Mouse (Mus musculus): ENCODE measurements at regions not wholly inside any gene's neighbourhood (a gene's known extent, or its start where the extent isn't known, plus 50 kb on each side); places are given as distances from the start of the nearest gene placed in this dataset.

DNA sequence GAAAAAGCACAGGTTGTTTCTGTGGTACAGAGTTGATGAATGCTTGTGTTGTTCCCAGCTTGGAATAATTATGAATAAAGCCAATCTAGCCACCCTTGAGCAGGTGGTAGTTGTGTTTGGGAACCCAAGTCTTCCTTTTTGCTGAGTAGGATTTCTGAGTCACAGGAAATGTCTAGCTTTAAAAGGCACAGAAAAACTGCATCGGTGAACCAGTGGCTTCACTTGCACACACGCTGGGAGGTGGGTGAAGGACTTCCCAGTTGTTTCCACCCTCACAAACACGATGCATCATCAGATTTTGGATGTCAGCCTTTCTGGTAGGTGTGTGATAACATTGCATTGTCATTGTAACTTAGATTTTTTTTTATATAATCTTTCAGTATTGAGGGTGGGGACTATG, 322.9 kb upstream of the Slco3a1 start:
- peak; percentile 59 for ATAC-seq (ENCODE audit: low TSS enrichment)

DNA sequence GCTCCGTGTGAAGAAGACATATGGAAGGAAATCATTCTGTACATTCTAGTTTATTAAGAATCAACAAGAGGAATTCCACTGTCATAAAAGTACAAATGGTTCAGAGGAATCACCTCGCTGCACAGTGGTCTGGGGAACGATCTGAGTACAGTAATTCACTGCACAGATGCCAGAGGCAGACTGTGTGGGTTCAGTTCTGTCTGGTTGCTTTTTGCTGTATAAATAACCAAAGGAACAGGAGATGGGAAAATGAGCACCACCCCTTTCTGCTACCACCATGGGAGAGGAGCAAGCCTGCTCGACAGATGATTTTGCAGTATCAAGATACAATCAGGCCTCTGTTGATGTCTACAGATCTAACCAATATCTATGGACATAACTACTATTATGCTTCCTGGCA, 322.1 kb upstream of the Slco3a1 start:
- ATAC-seq (ENCODE audit: low TSS enrichment): peak; percentile 82; the same call in 1 of the 2 replicates

DNA sequence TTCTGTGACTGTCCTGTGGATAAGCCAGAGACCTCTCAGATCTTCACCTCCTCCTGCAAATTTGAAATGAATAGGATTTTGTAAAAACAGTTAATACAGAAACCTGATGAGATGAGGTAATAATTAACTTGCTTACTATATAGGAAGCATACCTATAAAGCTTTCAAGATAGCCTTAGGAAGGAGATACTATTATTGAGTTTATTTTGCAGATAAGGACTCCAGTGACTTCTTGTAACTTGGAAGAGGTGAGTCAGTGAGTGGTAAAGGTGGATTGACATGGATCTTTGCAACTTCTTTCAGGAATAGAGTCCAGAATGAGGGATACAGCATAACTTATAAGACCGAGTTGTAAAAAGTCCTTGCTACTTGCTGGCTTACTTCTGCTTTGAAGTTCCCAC, 315.7 kb upstream of the Slco3a1 start:
- ATAC-seq (ENCODE audit: low TSS enrichment): no peak

DNA sequence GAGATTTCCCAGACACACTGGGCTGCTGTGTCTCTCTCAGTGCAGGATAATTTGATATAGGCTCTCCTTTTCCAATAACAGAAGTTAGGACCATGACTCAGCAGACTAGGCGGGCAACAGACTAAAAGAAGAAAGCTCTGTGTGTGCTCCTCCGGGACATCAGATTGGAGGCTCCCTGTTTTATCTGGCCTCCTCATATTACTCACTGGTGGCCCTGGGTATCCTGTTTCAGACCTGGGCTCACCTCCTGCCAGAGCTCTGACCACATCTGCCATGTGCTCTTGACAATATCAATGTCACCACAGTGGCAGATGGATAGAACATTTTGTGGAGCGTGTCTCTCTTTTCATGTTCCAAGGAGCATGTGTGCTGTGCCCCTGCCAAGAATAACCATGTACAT, 308.1 kb upstream of the Slco3a1 start:
- no peak for ATAC-seq (ENCODE audit: low TSS enrichment)

DNA sequence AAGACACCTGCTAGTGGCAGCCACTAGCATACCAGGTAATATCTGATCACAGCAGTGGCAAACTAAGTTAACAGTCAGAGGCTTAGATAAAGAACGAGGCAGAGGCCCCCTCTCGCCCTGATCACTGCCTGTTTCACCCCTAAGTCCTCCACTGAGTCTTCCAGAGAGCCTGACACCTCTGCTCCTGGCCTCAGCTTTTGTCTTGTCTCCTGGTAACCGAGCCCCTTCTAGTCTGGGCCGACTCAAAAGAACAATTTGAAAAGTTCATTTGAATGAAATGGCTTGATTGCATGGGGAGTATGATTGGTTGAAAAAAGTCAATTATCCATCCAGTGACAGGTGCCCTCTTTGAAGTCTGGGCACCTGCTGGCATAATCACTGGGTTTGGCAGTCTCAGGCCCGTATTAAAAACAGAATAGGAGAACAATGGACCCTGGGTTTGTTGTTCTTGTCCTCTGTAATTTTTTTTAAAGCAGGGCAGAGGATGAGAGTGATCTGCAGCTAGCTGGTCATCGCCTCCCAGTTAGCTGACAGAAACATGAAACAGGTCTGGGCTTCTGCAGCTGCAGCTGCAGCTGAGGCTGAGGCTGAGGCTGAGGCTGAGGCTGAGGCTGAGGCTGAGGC, 289.8 kb upstream of the Slco3a1 start:
- no peak for ATAC-seq (ENCODE audit: low TSS enrichment)

DNA sequence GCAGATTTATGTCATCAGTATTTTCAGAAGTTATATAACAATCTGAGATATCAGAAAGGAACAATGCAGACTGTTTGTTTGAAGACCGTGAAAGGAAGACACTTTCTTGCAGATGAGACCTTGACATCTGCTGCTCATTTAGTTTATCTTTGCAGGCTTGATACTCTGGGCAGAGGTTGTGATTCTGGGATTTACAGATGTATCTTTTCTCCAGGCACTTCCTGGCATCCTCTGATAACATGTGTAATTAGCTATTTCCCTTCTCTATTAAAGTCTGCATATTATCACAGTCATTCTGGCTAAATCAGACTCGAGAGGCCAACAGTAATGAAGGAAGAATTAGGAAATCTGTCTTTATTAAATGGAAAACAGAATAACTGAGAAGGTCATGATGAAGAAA, 268.7 kb upstream of the Slco3a1 start:
- no peak for ATAC-seq (ENCODE audit: low TSS enrichment)

DNA sequence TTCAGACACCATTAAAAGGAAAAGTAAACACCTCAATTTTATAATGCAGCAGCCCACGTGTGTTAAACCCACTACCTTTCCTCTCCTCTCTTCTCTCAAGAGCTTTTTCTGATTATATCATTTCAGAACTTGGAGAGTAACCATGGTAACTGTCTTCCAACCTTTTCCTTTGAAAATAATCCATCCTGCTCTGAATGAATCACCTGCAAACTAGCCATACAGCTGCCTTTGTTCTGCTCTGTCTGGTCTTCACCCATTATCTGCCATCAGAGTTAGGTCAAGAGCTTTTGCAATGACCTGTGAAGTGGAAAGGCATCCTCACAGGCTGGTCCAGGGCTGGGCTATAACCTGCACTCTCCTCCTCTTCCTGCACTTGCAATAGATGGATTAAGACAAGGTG, 238.7 kb upstream of the Slco3a1 start:
- ATAC-seq (ENCODE audit: low TSS enrichment): no peak

DNA sequence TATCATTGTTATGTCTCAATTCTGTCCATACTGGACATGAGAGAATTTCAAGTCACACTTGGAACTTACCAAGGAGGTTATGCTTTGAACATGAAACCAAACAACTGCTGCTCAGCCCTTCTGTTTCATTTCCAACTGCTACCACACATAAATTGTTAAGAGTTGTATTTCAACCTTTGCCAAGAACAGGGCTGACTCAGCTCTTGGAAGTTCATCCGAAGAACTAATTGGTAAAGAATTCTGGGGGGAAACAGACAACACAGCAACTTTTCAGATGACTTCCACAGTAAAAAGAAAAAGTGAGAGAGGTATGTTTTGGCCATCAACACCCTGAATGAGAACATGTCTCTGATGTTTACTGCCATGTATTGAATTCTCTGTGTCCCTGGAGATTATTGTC, 234.1 kb upstream of the Slco3a1 start:
- no peak for ATAC-seq (ENCODE audit: low TSS enrichment)

DNA sequence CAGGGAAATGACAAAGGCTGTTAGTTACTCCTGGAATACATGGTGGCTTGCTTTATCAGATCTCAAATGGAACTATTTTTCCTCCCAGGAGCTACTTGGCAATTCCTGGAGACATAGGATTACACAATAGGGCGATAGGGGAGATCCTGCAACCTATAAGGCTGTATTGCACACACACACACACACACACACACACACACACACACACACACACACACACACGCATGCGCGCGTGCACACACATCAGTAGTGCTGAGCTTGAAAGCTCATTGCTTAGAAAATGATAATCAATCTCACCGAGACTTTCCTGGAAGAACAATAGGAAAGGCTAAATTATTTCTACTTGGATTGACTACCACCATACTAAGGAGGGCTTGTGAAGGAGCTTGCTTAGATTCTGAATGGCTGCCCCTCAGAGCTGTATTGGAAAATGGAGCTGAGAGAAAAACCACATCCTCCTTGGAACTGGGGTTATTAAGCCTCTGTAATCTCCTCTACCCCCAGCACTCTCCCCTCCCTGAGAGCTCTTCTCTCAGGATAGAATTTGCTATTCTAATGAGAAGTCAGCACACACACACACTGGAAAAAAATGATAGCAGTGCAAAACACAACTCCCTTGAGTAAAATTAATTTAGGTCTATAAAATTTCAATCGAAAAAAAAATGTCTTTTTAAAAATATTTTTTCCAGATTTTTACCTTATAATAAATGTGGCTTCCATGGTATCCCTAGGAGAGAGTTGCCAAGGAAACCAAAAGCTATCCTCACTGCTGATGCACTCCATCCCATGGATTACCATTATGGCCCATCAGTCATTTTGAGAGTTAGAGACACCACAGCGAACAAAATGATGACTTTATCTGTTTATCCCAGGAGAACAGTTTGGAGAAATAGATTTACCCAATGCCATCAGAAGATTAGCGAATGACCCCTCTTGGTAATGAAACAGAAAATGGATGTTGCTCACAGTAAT, 217.1 kb upstream of the Slco3a1 start:
- ATAC-seq (ENCODE audit: low TSS enrichment): no peak

DNA sequence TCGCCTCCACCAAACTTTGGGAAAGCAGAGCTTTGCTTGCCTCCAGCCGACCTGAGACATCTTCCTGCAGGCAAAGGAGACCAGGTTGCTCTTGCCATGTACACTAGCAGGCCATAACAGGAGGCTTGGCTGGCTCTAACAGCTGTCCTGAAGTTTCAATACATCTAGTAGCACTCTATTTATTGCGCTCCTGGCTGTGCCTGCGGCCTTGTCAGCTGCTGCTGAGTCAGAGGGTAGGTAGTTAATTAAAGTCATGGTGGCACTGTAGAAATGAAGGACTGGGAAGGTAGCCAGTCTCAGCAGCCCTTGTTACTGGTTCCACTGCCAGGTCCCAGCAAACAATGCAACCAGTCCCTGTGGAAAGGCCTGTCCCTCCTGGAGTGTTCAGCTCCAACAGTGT, 212.0 kb upstream of the Slco3a1 start:
- no peak for ATAC-seq (ENCODE audit: low TSS enrichment)

DNA sequence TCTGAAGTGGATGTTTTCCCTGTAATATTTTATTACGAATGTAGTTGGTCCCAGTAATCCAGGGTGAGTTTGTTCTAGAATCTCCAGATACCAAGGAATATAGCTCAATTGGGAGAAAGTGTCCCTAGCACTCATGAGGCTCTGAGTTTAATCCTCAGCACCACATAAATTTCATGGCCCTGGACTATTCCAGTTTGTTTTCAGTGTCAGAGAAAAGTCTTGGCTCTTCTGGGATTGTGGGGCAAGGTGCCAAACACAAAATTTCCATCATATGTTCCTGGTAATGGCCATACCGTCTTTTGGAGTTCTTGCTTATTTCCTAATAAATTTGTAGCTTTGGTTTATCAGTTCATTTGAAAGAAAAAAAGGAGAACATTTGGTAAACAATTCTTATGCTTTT, 202.9 kb upstream of the Slco3a1 start:
- ATAC-seq (ENCODE audit: low TSS enrichment): no peak

DNA sequence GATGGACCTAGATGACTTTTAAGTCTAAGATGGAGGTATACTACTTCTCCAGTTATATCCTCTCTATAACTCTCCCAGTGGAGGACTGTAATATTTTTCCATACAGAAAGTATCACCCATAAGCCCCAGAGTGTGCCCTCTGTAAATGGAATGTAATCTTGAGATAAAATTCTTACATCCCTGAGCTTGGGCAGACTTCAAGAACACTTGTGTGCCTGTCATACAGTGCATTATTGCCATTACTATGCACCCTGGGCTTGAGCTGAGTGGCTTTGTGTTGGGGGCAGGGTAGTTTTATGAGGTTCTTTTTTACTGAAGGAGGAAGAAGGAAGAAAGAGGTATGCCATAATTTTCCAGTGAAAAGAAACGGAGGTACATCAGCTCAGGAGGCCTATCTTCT, 193.1 kb upstream of the Slco3a1 start:
- ATAC-seq (ENCODE audit: low TSS enrichment): no peak

DNA sequence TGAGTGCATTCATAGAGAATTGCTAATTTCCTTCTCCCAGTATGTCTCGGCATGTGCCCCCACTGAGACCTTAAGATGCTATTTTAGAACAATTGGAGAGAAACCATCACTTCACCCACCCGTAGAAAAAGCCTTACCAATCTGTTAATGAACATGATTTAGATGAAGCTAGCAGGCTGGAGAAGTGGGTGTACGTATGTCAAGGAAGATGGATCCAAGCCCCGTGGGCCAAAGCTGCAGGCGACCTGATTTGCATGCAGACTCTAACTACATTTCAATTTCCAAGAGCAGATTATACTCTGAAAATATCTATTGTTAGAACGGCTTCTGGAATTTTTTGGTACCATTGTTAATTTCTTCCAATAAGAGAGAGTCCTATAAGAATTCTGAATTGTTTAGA, 180.4 kb upstream of the Slco3a1 start:
- no peak for ATAC-seq (ENCODE audit: low TSS enrichment)

DNA sequence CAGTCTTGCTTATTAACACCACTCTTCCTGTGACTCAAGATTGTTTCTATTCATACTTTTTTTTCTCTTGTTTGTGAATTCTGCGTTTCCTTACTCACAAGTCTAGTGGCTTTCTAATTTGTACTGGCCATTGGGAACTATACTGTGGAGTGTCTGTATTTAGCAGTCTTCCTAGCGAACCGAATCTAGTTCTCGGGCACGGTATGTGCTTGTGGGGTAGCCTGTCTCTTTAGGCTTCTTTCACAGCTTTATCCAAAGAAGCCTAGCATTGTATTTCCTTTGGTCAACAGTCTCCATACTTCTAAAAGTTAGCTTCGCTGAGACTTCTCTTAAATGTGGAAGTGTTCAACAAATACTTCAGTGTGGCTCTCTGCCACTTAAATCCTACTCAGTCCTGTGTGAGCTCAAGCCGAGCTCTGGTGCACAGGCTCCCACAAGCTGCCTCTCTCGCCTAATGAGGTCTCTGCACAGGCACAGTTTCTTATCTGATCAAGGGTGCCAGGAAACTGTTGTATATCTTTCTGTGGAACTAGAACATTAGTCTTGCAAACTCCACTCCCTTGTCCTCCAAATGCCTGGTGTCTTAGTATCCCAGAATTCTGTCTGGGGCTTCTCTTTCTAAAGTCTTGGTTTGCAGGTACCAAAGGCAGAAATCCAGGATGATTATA, 171.9 kb upstream of the Slco3a1 start:
- no peak for ATAC-seq (ENCODE audit: low TSS enrichment)

DNA sequence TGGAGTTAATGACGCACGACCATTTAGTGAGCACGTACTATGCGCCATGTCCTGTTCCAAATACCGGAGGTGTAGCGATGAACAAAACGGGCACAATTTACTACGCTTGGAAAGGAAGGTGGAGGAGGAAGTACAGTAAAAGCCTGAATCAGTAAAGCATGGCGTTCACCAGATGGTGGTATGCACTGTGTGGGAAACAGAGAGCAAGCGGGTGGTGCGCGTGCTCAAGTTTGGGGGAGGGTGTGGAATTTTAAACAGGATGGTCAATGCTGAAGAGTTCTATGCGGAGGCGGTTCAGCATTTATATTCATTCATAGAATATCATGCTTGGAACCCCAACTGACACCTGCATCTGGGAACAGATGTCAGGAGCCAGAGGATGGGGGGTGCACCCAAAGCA, 164.7 kb upstream of the Slco3a1 start:
- ATAC-seq (ENCODE audit: low TSS enrichment): peak; percentile 92

DNA sequence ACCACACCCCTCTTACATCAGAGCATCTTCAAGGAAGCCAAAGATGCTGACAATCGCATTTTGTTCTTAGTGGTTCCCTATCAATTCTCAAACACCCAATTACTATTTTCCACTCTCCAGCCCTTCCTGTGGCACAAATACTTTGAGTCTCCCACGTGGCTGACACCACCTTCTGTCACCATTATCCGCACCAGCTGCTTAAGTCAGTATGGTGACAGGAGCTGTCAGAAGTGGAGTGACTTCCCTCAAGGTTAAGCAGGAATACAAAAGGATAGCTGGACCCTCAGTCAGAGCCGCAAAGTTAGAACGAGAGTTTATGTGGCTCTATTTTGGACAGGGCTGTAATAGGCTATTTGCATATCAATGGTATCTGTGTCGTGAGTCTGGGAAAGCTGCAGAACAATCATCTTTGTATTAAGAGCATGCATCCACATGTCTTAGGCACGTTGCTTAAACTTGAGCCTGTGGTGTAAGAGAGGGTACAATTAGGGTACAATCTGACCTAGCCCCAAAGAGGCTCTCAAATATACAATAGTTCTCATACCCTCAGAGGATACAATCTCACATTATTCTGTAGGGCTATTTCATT, 155.5 kb upstream of the Slco3a1 start:
- no peak for ATAC-seq (ENCODE audit: low TSS enrichment)

DNA sequence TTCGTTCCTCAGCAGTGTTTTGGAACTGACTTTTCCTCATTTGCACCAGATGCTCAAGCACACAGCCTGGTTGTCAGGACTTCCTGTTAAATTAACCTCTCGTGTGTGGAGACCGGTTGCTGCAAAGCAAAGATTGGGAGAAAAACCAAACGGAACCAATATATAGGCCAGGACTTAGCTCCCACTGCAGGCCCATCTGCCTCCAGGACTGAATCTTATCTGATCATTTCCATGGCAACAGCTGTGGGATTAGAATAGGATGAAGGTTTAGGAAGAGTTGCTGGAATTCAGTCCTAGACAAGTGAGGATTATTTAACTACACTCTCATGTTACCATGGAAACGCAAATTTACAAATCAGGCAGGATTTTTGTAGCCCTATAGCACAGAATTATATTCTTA, 154.4 kb upstream of the Slco3a1 start:
- peak; percentile 85 for ATAC-seq (ENCODE audit: low TSS enrichment)

DNA sequence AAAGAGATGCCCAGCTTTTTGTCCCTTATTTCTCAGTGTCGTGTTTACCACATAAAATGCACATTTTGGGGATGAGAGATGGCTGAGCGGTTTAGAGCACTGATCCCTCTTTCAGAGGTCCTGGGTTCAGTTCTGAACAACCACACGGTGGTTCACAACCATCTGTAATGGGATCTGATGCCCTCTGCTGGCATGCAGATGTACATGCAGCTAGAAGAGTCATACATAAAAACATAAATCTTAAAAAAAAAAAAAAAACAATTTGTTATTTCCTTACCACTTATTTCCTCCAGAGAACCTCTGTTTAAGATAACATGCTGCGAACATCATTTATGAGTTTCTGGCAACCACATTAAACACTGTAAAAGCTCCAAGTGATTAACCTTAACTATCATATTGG, 149.0 kb upstream of the Slco3a1 start:
- no peak for ATAC-seq (ENCODE audit: low TSS enrichment)

DNA sequence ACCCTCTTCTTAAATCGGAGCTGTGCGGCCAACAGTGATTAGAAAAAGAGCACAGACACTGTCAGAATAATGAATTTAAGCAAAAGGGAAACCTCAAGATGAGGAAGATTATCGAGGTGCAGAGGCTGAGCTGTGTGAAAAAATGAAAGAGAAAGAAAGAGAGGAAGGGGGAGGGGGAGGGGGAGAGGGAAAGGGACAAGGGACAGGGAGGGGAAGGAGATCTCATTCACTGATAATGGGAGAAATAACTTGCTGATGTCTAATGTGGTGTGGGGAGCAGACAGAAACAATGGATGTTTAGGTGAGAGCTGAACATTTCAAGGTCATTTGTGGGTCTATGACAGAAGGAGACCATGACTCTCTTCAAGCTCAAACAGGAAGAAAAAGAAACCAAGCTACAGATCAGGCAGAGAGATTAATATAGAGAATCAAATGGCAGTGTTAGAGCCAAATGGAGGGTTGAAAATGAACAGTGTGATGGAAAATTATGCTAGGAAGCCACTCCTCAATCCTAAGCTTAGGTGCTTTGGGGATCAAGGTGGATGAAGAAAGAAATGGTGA, 143.3 kb upstream of the Slco3a1 start:
- ATAC-seq (ENCODE audit: low TSS enrichment): no peak

DNA sequence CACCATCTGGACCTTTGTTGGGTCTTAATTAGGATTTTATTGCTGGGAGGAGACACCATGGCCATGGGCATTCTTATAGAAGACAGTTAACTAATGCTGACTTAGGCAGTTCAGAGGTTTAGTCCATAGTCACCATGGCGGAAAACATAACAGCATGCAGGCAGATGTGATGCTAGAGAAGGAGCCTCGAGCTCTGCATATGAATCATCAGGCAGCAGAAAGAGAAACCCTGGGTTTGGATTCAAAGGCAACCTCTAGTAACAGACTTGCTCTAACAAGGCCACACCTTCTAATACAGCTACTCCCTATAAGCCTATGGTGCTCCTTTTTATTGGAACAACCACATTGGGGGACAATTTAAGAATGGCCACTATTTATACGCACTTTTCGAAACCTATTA, 141.7 kb upstream of the Slco3a1 start:
- no peak for ATAC-seq (ENCODE audit: low TSS enrichment)

DNA sequence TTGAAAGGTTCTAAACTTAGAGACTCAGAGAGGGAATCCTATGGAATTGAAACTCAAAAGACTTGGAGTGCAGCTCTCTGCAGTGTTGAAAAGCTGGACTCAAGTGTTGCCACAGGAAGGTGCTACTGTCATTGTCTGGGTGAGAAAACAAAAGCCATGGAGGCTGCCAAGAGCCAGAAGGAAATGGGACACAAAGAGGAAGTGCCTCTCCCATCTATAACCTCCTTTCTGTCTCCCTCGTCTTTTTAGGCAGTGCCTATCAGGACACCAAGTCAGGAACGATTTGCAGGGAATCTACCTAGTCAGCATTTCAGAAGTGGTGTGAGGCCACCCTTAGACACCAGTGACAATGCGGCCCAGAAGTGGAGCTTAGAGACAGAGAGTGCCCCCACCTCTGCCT, 138.5 kb upstream of the Slco3a1 start:
- ATAC-seq (ENCODE audit: low TSS enrichment): no peak

DNA sequence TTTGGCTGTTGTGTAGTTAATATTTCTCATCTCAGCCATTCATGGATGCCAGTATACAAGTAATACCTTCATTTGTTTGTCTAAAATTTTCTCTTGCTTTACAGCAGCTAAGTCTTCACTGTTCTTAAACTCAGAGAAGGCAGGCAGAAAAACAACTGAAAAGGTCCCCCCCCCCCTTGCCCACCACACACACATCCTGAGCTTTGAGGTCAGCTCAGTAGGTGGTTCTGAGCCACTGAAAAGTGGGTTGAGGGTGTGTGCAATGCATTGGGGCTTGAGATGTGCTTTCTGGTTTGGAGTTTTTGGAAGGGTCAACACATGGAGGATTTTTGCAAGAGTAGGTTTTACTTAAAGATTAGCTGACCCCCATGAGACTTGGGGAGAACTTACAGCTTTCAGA, 136.1 kb upstream of the Slco3a1 start:
- ATAC-seq (ENCODE audit: low TSS enrichment): no peak

Measured in frontal cortex, adult (tissue).